Mouse (Mus musculus) lung, postnatal 0 days (tissue): ENCODE results near the gene Gm20388.

Experiments used
- CTCF ChIP-seq: IDR thresholded peaks from 2 replicates; pipeline ENCODE4 v1.5.1; 2016; ENCODE audit warnings: antibody characterized with exemption, mild to moderate bottlenecking
- EP300 ChIP-seq: IDR thresholded peaks from 2 replicates; pipeline ENCODE4 v1.6.1; 2016; ENCODE audit warnings: antibody characterized with exemption, mild to moderate bottlenecking, control low read depth

DNA sequence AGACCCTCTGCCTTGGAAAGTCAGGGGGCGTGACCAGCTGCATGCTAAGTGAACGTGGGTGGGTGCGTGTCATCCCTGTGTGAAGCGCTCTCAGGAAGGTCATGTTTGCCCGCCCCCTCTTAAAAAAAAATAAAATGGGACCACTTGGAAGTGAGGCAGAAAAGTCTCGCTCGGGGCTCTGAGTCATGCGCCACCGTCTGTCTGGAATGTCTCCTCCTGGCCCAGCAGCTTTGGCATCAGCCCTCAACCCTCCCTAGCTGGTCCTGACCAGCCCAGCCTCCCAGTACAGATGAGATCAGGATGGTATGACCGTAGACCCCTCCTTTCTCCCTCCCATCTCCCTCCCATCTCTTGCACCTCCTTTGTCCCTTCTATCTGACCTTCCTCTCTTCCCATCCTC, 2314.8 kb downstream of the Gm20388 start:
- TF ChIP-seq EP300 (no peak), CTCF (0 out of 2 replicates have a peak, but pooled peaks have one; percentile 27)
